Mouse (Mus musculus) ES-E14 (cell line): Measurements from ENCODE around the gene Hist1h3e. TPM values are rescaled to one million over a fixed set of nuclear protein-coding genes. Genes with fewer than 3 reads are reported as not detected.
A peak's percentile ranks its signal among the peaks of the same experiment; 100 is the strongest.
"Not testable (repeated sequence)": the region's sequence is repeated elsewhere in the genome, so short reads cannot be mapped to it uniquely, and the experiment has no call there.

ENCODE experiments used
- DNase-seq: peaks from one replicate; pipeline ENCODE4 v3.0.0-alpha.2; 2013; ENCODE audit warnings: low read depth, low spot score
- H3K27ac ChIP-seq: 2 replicates; pipeline ENCODE4 v1.5.1; 2012; ENCODE audit warnings: low read depth, mild to moderate bottlenecking, low read length, moderate library complexity, mixed read lengths; ENCODE audit not compliant: poor library complexity, insufficient read depth, severe bottlenecking
- H3K36me3 ChIP-seq: 2 replicates; pipeline ENCODE4 v1.6.1; 2012; ENCODE audit warnings: mild to moderate bottlenecking, low read length, moderate library complexity, mixed read lengths; ENCODE audit not compliant: control insufficient read depth, poor library complexity, insufficient read depth, severe bottlenecking
- H3K4me1 ChIP-seq, 2 experiments: fragments of 150-350 bp in 1 of 2; sonication (generic) in 1 of 2; 2 replicates each; pipeline ENCODE4 v1.6.1; 2012; ENCODE audit warnings: low read length in 2 of 2, mild to moderate bottlenecking in 1 of 2, mixed read lengths in 1 of 2; ENCODE audit not compliant: control insufficient read depth in 2 of 2, insufficient read depth in 2 of 2, poor library complexity in 1 of 2
- H3K4me3 ChIP-seq, 2 experiments: fragments of 150-350 bp in 1 of 2; sonication (generic) in 1 of 2; 2 replicates each; pipeline ENCODE4 v1.5.1; 2012; ENCODE audit warnings: low read length in 2 of 2, low read depth in 1 of 2, mild to moderate bottlenecking in 1 of 2, mixed read lengths in 1 of 2; ENCODE audit not compliant: insufficient read depth in 1 of 2, poor library complexity in 1 of 2, severe bottlenecking in 1 of 2
- H3K9ac ChIP-seq: 2 replicates; pipeline ENCODE4 v1.6.1; 2012; ENCODE audit warnings: low read depth, mild to moderate bottlenecking, low read length, mixed read lengths; ENCODE audit not compliant: poor library complexity, insufficient read depth, severe bottlenecking
- H3K9me3 ChIP-seq: fragments of 150-350 bp; sonication (generic); 2 replicates; pipeline ENCODE4 v1.6.1; 2012; ENCODE audit warnings: low read depth, mild to moderate bottlenecking, low read length; ENCODE audit not compliant: control insufficient read depth, insufficient read depth
- CHD2 ChIP-seq: IDR thresholded peaks from 2 replicates; pipeline ENCODE4 v1.6.1; 2014; ENCODE audit warnings: mild to moderate bottlenecking, low read depth, low read length, inconsistent platforms
- HCFC1 ChIP-seq: IDR thresholded peaks from 2 replicates; pipeline ENCODE4 v1.6.1; 2012; ENCODE audit warnings: low read length, inconsistent platforms, borderline replicate concordance; ENCODE audit not compliant: insufficient read depth
- MAFK ChIP-seq: IDR thresholded peaks from 2 replicates; pipeline ENCODE4 v1.6.1; 2014; ENCODE audit warnings: mild to moderate bottlenecking, low read depth, low read length, inconsistent platforms; ENCODE audit not compliant: insufficient read depth
- ZC3H11A ChIP-seq: IDR thresholded peaks from 2 replicates; pipeline ENCODE4 v1.6.1; 2012; ENCODE audit warnings: low read depth, mild to moderate bottlenecking, inconsistent platforms, low read length, borderline replicate concordance
- ZNF384 ChIP-seq: IDR thresholded peaks from 2 replicates; pipeline ENCODE4 v1.6.1; 2012; ENCODE audit warnings: low read depth, low read length, inconsistent platforms
- in situ Hi-C, 2 experiments: fragments of 600-800 bp; cut with MboI; formaldehyde crosslinking; loops; one replicate each; pipeline ENCODE4 v1.15.1; 2025; ENCODE audit warnings: low sequenced_read_pairs in 2 of 2, inconsistent platforms in 1 of 2; ENCODE audit not compliant: unreplicated experiment in 2 of 2
- total RNA-seq: library from RNA; depleted of rRNA; stranded (reverse); fragments of 300-350 nt; gene quantifications from 2 replicates; pipeline ENCODE4 v1.2.3, GENCODE M21; 2012

Hist1h3e gene
- total RNA-seq, 1 experiment: 864 TPM

- peak within 1 kb of the TSS; percentile 75 for H3K9ac ChIP-seq
- H3K36me3 ChIP-seq: no peaks in the 10 kb centered on the region
- no peaks in the 10 kb centered on the region; a peak in 1 of 4 replicates for H3K4me1 ChIP-seq
- DNase-seq: peak; percentile 90
- peak; percentile 49; the same call in 1 of the 2 replicates for TF ChIP-seq HCFC1
- peak; percentile 91 for TF ChIP-seq CHD2
- TF ChIP-seq ZC3H11A: no peak
- in situ Hi-C loops: loop anchor here in 1 of 2 experiments (25.0 kb wide), 1 partner anchor 1507 kb away; the partner anchor contains the start of genes Hist1h2ag, Hist1h2ah, Hist1h2bj and Hist1h2bk
- H3K27ac ChIP-seq: peak within 1 kb of the TSS; percentile 86
- H3K9me3 ChIP-seq: no peaks in the 10 kb centered on the region
- H3K4me3 ChIP-seq: peak within 1 kb of the TSS; percentile 70 to 73
Observed at GRCm38 (mm10) chr13:23543965-23544786, 18.0 kb downstream of the Hist1h3e start, which contains the start of gene Hist1h3f. Gene Hist1h3f (plus strand): TSS chr13:23544052.

- in situ Hi-C loops: loop anchor here in 1 of 2 experiments (25.0 kb wide), 1 partner anchor 1506 kb away; the partner anchor contains the start of genes Hist1h2ag, Hist1h2ah, Hist1h2bj and Hist1h2bk
- not testable (repeated sequence) for H3K36me3 ChIP-seq, DNase-seq, H3K4me1 ChIP-seq, H3K9me3 ChIP-seq
- Histone ChIP-seq H3K9ac (peak within 1 kb of the TSS; percentile 65), H3K4me3 (peak within 1 kb of the TSS; percentile 70 to 71), H3K27ac (peak within 1 kb of the TSS; percentile 76; the same call in 1 of the 2 replicates)
Observed at GRCm38 (mm10) chr13:23542999-23543607, 19.1 kb downstream of the Hist1h3e start, which contains the start of gene Hist1h2bh. Gene Hist1h2bh (minus strand): TSS chr13:23543392.

GRCm38 (mm10) chr13:23542225-23542980, 19.8 kb downstream of the Hist1h3e start:
- DNase-seq, H3K36me3 ChIP-seq, H3K9me3 ChIP-seq, H3K4me1 ChIP-seq: not testable (repeated sequence)
- peak overlapping the region; percentile 42 for H3K9ac ChIP-seq
- H3K4me3 ChIP-seq: peak overlapping the region; percentile 45 to 71
- H3K27ac ChIP-seq: peak overlapping the region; percentile 49; the same call in 1 of the 2 replicates
- in situ Hi-C loops: loop anchor here in 1 of 2 experiments (25.0 kb wide), 1 partner anchor 1505 kb away; the partner anchor contains the start of genes Hist1h2ag, Hist1h2ah, Hist1h2bj and Hist1h2bk

GRCm38 (mm10) chr13:23541497-23541896, 20.7 kb downstream of the Hist1h3e start:
- no peaks in the 10 kb centered on the region for H3K36me3 ChIP-seq
- DNase-seq: no peak
- no peaks in the 10 kb centered on the region for H3K9me3 ChIP-seq
- H3K27ac ChIP-seq: no peak overlapping the region
- TF ChIP-seq ZNF384 (0 out of 2 replicates have a peak, but pooled peaks have one; percentile 38), MAFK (no peak), CHD2 (no peak)
- H3K4me3 ChIP-seq: no peak overlapping the region
- no peaks in the 10 kb centered on the region; a peak in 1 of 4 replicates for H3K4me1 ChIP-seq
- H3K9ac ChIP-seq: no peak overlapping the region
- in situ Hi-C loops: loop anchor here in 1 of 2 experiments (25.0 kb wide), 1 partner anchor 1504 kb away; the partner anchor contains the start of genes Hist1h2ag, Hist1h2ah, Hist1h2bj and Hist1h2bk

GRCm38 (mm10) chr13:23539821-23540220, 22.3 kb downstream of the Hist1h3e start:
- not testable (repeated sequence) for H3K9me3 ChIP-seq, H3K4me1 ChIP-seq, DNase-seq, H3K36me3 ChIP-seq, H3K27ac ChIP-seq, H3K4me3 ChIP-seq, H3K9ac ChIP-seq
- in situ Hi-C loops: loop anchor here in 1 of 2 experiments (25.0 kb wide), 1 partner anchor 1503 kb away; the partner anchor contains the start of genes Hist1h2ag, Hist1h2ah, Hist1h2bj and Hist1h2bk
